Mouse (Mus musculus): ENCODE measurements around the gene Ruvbl1.

- TF ChIP-seq POLR2A (IDR thresholded peaks at IDR 0.05; ENCODE audit: borderline replicate concordance, extremely low read depth, insufficient read depth, insufficient read length, poor library complexity, severe bottlenecking) (no peak), CTCF (IDR thresholded peaks at IDR 0.05; ENCODE audit: borderline replicate concordance, extremely low read depth, insufficient read depth, insufficient read length) (no peak)
These were observed 29.6 kb upstream of the Ruvbl1 start for GRCm38 (mm10) chr6:88435609-88436008.
